Mouse (Mus musculus) limb, embryonic 11.5 days (tissue): Measurements from ENCODE around the gene Ptprcap. TPM values are rescaled to one million over a fixed set of nuclear protein-coding genes. Genes with fewer than 3 reads are reported as not detected.
"Not testable (repeated sequence)": the region's sequence is repeated elsewhere in the genome, so short reads cannot be mapped to it uniquely, and the experiment has no call there.

ENCODE experiments used
- ATAC-seq: fragments of 200-750 bp; cut with Nextera tagmentation; 2 replicates; pipeline ENCODE4 v1.8.0; 2017; ENCODE audit warnings: low read depth; ENCODE audit not compliant: insufficient number of reproducible peaks, low FRiP score, low TSS enrichment
- DNase-seq: peaks from one replicate; pipeline ENCODE4 v3.0.0-alpha.2; 2015; ENCODE audit warnings: low spot score
- H3K27ac ChIP-seq: fragments of 300-500 bp; sonication (generic); replicated peaks from 2 replicates; pipeline ENCODE4 v1.5.1; 2014; ENCODE audit warnings: low read depth, mild to moderate bottlenecking, low read length
- H3K27me3 ChIP-seq: fragments of 300-500 bp; sonication (generic); 2 replicates; pipeline ENCODE4 v1.6.1; 2014; ENCODE audit warnings: mild to moderate bottlenecking, low read length, mixed read lengths; ENCODE audit not compliant: control insufficient read depth, insufficient read depth
- H3K36me3 ChIP-seq: fragments of 300-500 bp; sonication (generic); 2 replicates; pipeline ENCODE4 v1.6.1; 2014; ENCODE audit warnings: mild to moderate bottlenecking, low read length, moderate library complexity, mixed read lengths; ENCODE audit not compliant: control insufficient read depth, insufficient read depth
- H3K4me1 ChIP-seq: fragments of 300-500 bp; sonication (generic); 2 replicates; pipeline ENCODE4 v1.6.1; 2014; ENCODE audit warnings: low read length, mixed read lengths; ENCODE audit not compliant: control insufficient read depth, insufficient read depth
- H3K4me2 ChIP-seq: fragments of 300-500 bp; sonication (generic); 2 replicates; pipeline ENCODE4 v1.6.1; 2014; ENCODE audit warnings: low read depth, mild to moderate bottlenecking, moderate library complexity; ENCODE audit not compliant: severe bottlenecking
- H3K4me3 ChIP-seq: fragments of 300-500 bp; sonication (generic); 2 replicates; pipeline ENCODE4 v1.5.1; 2014; ENCODE audit warnings: low read depth, low read length
- H3K9ac ChIP-seq: fragments of 300-500 bp; sonication (generic); 2 replicates; pipeline ENCODE4 v1.6.1; 2014; ENCODE audit warnings: mild to moderate bottlenecking, low read length
- H3K9me3 ChIP-seq: fragments of 300-500 bp; sonication (generic); 2 replicates; pipeline ENCODE4 v1.6.1; 2016; ENCODE audit warnings: low read length; ENCODE audit not compliant: control insufficient read depth
- WGBS: fragments of 180-500 bp; shearing (Covaris S2); extraction: QIAGEN DNeasy Blood & Tissue Kit; methylation state at CpG from one replicate; pipeline ENCODE4 v1.1.7; 2014; 5-methylcytosine and 5-hydroxymethylcytosine counted together
- polyA plus RNA-seq: library from polyadenylated mRNA; unstranded; fragments of >200 nt; fragmentation: Nextera tagmentation; extraction: Ambion mirVana; gene quantifications from 2 replicates; pipeline ENCODE4 v1.2.1, GENCODE M21; 2014

Gene Ptprcap
- polyA plus RNA-seq, 1 experiment from 2014 or later, result 1.5 TPM

GRCm38 (mm10) chr19:4130106-4130505 lies 23.3 kb upstream of the Ptprcap start:
- no peak overlapping the region for H3K4me3 ChIP-seq
- no peaks in the 10 kb centered on the region for H3K9me3 ChIP-seq
- no peaks in the 10 kb centered on the region for H3K27me3 ChIP-seq
- DNase-seq, result no peak
- no peak overlapping the region for H3K9ac ChIP-seq
- no peak overlapping the region for H3K27ac ChIP-seq
- H3K4me1 ChIP-seq, result peaks cover 7% of the 10 kb centered on the region
- WGBS, result 91% methylated on average over 4 of the region's 4 CpGs
- peaks cover 13% of the 10 kb centered on the region for H3K36me3 ChIP-seq
- H3K4me2 ChIP-seq, result no peak overlapping the region
- ATAC-seq, result no peak

- H3K4me2 ChIP-seq, result no peak overlapping the region
- H3K4me3 ChIP-seq, result no peak overlapping the region
- peaks cover 13% of the 10 kb centered on the region for H3K36me3 ChIP-seq
These were observed 22.3 kb upstream of the Ptprcap start for GRCm38 (mm10) chr19:4131075-4131474.

GRCm38 (mm10) chr19:4131768-4132167 lies 21.6 kb upstream of the Ptprcap start:
- ATAC-seq, result no peak
- H3K36me3 ChIP-seq, result peaks cover 13% of the 10 kb centered on the region

More at GRCm38 (mm10) chr19:4131075-4131474, 22.3 kb upstream of the Ptprcap start:
- Histone ChIP-seq H3K9me3 (no peaks in the 10 kb centered on the region), H3K27ac (no peak overlapping the region), H3K27me3 (no peaks in the 10 kb centered on the region), H3K4me1 (peaks cover 7% of the 10 kb centered on the region), H3K9ac (no peak overlapping the region)
- WGBS, result 89% methylated on average over 5 of the region's 5 CpGs
- DNase-seq, result no peak
- no peak for ATAC-seq

GRCm38 (mm10) chr19:4134354-4134753 lies 19.1 kb upstream of the Ptprcap start:
- H3K9me3 ChIP-seq, result no peaks in the 10 kb centered on the region
- H3K4me2 ChIP-seq, result no peak overlapping the region
- H3K4me1 ChIP-seq, result no peaks in the 10 kb centered on the region
- peaks cover 8% of the 10 kb centered on the region; the same call in 1 of the 2 replicates for H3K36me3 ChIP-seq
- 94% methylated on average over 4 of the region's 4 CpGs for WGBS
- H3K27ac ChIP-seq, result no peak overlapping the region
- no peak for ATAC-seq
- H3K9ac ChIP-seq, result no peak overlapping the region
- no peaks in the 10 kb centered on the region for H3K27me3 ChIP-seq
- no peak overlapping the region for H3K4me3 ChIP-seq
- no peak for DNase-seq

More at GRCm38 (mm10) chr19:4131768-4132167, 21.6 kb upstream of the Ptprcap start:
- Histone ChIP-seq H3K27ac (no peak overlapping the region), H3K9ac (no peak overlapping the region), H3K4me3 (no peak overlapping the region), H3K4me1 (peaks cover 3% of the 10 kb centered on the region), H3K9me3 (no peaks in the 10 kb centered on the region), H3K4me2 (no peak overlapping the region), H3K27me3 (no peaks in the 10 kb centered on the region)
- DNase-seq, result no peak
- 83% methylated on average over 2 of the region's 2 CpGs for WGBS

GRCm38 (mm10) chr19:4135229-4135962 lies 18.0 kb upstream of the Ptprcap start:
- not testable (repeated sequence) for H3K4me3 ChIP-seq, H3K9ac ChIP-seq, H3K4me1 ChIP-seq, H3K36me3 ChIP-seq, ATAC-seq, H3K27ac ChIP-seq, H3K9me3 ChIP-seq, DNase-seq, H3K27me3 ChIP-seq, H3K4me2 ChIP-seq
- 79% methylated on average over 6 of the region's 6 CpGs for WGBS

GRCm38 (mm10) chr19:4135963-4136345 lies 17.4 kb upstream of the Ptprcap start:
- 25% methylated on average over 8 of the region's 8 CpGs for WGBS
- H3K4me2 ChIP-seq, DNase-seq, H3K27ac ChIP-seq, H3K36me3 ChIP-seq, H3K4me1 ChIP-seq, H3K27me3 ChIP-seq, H3K9ac ChIP-seq, H3K4me3 ChIP-seq, H3K9me3 ChIP-seq, ATAC-seq: not testable (repeated sequence)

GRCm38 (mm10) chr19:4136463-4136862 lies 16.9 kb upstream of the Ptprcap start:
- Histone ChIP-seq H3K9ac (no peak overlapping the region), H3K27me3 (no peaks in the 10 kb centered on the region), H3K4me1 (no peaks in the 10 kb centered on the region), H3K36me3 (peaks cover 8% of the 10 kb centered on the region; the same call in 1 of the 2 replicates), H3K4me3 (no peak overlapping the region), H3K9me3 (no peaks in the 10 kb centered on the region), H3K4me2 (no peak overlapping the region), H3K27ac (no peak overlapping the region)
- ATAC-seq, result no peak
- DNase-seq, result no peak
- 80% methylated on average over 5 of the region's 5 CpGs for WGBS

GRCm38 (mm10) chr19:4137913-4138312 lies 15.5 kb upstream of the Ptprcap start:
- H3K27me3 ChIP-seq, result no peaks in the 10 kb centered on the region
- DNase-seq (no peak), ATAC-seq (no peak)
- H3K4me3 ChIP-seq, result no peak overlapping the region
- H3K27ac ChIP-seq, result no peak overlapping the region
- H3K9ac ChIP-seq, result no peak overlapping the region
- WGBS, result 85% methylated on average over 5 of the region's 5 CpGs
- H3K4me2 ChIP-seq, result no peak overlapping the region
- no peaks in the 10 kb centered on the region for H3K9me3 ChIP-seq
- H3K36me3 ChIP-seq, result no peaks in the 10 kb centered on the region
- H3K4me1 ChIP-seq, result no peaks in the 10 kb centered on the region

GRCm38 (mm10) chr19:4139446-4139845 lies 14.0 kb upstream of the Ptprcap start, which contains the start of gene Gpr152:
Gene Gpr152 (plus strand): TSS chr19:4139787.
- Histone ChIP-seq H3K36me3 (no peaks in the 10 kb centered on the region), H3K9me3 (no peaks in the 10 kb centered on the region), H3K27me3 (no peaks in the 10 kb centered on the region), H3K4me3 (no peak within 1 kb of the TSS), H3K27ac (no peak within 1 kb of the TSS), H3K9ac (no peak within 1 kb of the TSS), H3K4me2 (no peak within 1 kb of the TSS), H3K4me1 (no peaks in the 10 kb centered on the region)
- DNase-seq (no peak), ATAC-seq (no peak)
- WGBS, result 68% methylated on average over 2 of the region's 2 CpGs
